Mouse (Mus musculus) E14TG2a.4 (cell line): Measurements from ENCODE around the gene Erich6.

Source experiments
- CTCF ChIP-seq: conservative IDR thresholded peaks from 2 replicates; pipeline ENCODE4 v1.5.1; 2014; ENCODE audit warnings: low read length
- POU5F1 ChIP-seq: IDR thresholded peaks from 2 replicates; pipeline ENCODE4 v1.6.1; 2014; ENCODE audit warnings: low read length, borderline replicate concordance

DNA sequence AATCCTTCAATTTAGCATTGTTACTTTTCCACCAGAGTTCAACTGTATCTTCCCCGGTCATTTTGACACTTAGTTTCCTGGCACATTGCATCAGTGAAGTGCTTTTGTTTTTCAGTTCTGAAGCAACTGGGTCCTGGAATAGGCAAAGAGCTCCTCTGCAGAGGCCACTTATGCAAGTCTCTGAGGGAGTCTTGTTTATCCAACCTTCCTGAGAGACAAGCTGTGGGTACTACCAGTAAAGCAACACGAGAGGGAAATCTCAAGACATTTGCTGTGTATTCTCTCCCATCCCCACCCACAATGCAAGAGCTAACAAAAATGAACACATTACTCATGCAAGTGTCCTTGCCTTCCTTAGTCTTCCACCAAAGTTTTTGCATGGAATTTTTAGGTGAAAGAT lies 5.3 kb downstream of the Erich6 start:
- TF ChIP-seq CTCF (no peak), POU5F1 (no peak)
